Mouse (Mus musculus) adrenal gland, postnatal 10 days (tissue): Measurements from ENCODE around the gene Gm5767. TPM values are rescaled to one million over a fixed set of nuclear protein-coding genes. Genes with fewer than 3 reads are reported as not detected.

Experiments used
- DNase-seq: peaks from one replicate; pipeline ENCODE4 v3.0.0; 2021; ENCODE audit warnings: mixed read lengths
- long read RNA-seq, 2 experiments: library from polyadenylated mRNA; stranded (forward); transcript quantifications; one replicate each; pipeline ENCODE4 v2.0.0; 2021
- total RNA-seq, 2 experiments: library from RNA; stranded (reverse); gene quantifications; 2 replicates each; pipeline ENCODE4 v1.2.3; 2021

Gm5767 gene
- not detected for total RNA-seq
- long read RNA-seq, experiment 1 = 0 reads
- long read RNA-seq, experiment 2 = 0 reads

DNA sequence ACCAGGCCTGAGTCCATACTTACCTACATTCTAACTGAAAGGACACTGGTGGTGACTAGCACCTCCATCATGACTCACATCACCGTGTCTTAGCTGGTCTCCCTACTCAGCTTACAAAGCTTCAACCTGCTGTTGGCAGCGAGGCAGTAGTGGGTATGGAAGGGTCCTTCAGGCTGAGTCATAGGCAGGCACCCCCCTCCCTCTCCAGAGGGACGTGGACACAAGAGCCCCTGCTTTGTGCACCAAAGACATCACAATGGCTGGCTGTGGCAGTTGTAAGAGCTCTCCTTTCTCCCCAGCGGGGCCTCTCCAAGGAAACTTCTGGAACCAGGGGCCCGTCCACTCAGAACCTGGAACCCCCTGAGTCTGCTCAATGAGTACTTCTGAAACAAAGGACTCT lies at the start of gene Gm5767:
TSS of gene Gm5767 (plus strand) at position 301 of the 400 bp plus-strand sequence.
- no peak for DNase-seq

DNA sequence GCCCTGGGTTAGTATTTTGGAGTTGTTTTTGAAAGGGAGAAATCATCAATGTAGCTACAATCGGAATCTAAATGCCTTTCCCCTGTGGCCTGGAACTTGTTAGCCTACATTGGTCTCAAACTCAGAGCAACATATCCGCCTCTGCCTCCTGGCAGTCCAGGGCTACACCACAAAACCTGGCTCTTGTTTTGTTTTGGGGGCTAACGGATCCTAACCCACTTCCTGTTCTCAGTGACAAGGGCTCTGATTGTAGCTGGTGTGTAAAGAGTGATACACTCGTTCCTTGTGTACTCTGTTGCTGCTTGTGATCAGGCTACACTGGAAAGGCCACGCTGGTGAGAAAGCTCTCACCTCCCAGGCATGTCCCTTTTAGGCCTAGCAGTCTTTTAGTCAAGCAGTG lies 49.1 kb upstream of the Gm5767 start:
- DNase-seq = no peak

GRCm38 (mm10) chr16:8636867-8637216 lies 43.7 kb upstream of the Gm5767 start:
- no peak for DNase-seq

- peak; percentile 86 for DNase-seq
Observed at GRCm38 (mm10) chr16:8637217-8638051, 43.1 kb upstream of the Gm5767 start, which contains the start of the genes Pmm2 and Tmem186. Gene Pmm2, plus strand, starts transcription at chr16:8637674. Gene Tmem186, minus strand, starts transcription at chr16:8637712.

DNA sequence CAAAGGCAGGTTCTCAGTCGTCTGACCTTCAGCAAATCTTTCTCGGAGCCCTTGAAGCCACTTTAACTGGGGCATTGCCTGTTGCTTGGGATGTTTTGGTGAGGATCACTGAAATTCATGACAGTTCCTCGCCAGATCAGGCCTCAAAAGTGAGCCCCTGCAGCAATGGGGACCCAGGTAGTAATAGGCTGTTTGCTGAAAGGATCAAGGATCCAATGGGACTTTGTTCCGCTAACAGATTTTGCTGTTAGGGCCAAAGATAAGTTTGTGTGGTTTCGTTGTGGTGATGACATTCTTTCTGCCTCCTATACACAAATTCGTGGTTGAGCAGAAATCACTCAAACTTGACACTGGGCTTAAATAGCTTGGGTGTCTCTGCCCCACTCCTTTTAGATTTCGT lies 42.4 kb upstream of the Gm5767 start:
- DNase-seq = no peak

- DNase-seq = no peak
Observed at GRCm38 (mm10) chr16:8639466-8640191, 40.9 kb upstream of the Gm5767 start.

DNA sequence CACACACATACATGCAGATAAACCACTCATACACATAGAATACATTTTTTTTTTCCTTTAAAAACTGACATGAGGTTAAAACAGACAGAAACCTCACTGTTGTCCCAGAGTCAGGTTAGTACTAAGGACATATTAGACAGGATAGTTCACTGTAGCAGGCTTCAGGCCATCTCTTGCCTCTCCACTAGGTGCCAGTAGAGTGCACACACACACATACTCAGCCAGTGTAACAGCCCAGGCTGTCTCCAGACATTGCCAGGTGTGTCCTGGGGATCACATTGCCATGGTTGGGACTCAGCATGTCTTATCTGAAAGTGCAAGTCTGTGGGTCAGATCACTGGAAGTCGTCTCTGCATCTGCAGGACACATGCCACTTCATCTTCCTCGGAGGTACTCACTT lies 36.7 kb upstream of the Gm5767 start:
- peak; percentile 60 for DNase-seq

DNA sequence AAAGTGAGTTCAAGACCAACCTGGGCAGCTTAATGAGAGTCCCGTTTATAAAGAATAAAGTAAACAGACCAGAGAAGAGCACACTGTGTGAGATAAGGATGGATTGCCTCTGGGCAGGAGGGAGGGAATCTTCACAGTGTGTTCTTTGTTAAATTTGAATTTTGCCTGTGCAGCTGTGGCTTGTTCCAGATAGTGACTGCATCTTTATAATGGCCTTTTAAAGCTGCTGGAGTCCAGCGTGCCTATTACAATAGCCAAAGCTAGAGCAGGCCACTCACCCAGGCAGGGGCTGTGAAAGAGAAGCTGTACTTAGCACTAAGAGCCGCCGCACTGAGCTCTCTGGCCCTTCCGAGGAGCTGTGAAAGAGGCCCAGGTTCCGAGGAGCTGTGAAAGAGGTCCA lies 35.0 kb upstream of the Gm5767 start:
- DNase-seq = no peak

GRCm38 (mm10) chr16:8650007-8650406 lies 30.6 kb upstream of the Gm5767 start:
- DNase-seq = peak; percentile 59

DNA sequence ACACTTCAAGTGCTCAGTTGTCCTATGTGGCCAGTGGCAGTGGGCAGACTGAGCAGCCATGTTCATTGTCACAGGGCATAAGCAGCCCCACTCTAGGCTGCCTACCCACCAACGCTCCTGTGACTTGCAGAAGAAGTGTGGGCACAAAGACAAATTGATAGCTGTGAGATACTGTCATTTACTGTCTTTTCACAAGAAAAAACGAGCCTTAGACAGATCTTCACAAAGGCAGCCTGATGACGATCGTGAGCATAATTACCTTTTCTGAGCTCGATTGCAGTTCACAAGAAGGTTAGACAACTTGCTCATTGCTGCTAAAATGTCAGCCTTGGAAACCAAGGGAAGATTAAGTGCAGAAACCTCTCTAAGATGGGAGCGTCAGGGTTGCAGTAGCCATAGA lies 25.5 kb upstream of the Gm5767 start:
- DNase-seq = no peak

GRCm38 (mm10) chr16:8655599-8655998 lies 25.0 kb upstream of the Gm5767 start:
- no peak for DNase-seq

DNA sequence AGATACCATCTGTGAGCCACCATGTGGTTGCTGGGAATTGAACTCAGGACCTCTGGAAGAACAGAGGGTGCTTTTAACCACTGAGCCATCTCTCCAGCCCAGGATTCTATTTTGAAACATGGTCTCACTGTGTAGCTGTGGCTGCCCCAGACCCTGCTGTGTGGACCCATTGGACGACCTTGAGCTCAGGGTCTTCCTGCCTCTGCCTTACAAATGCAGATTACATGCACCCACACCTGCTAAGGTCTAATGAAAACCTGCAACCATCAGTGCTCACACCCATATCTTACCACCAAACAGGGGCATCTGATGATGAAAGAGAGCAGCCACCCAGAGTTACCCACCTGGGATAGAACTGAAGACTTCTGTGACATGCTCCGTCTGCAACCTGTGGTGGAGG lies 24.3 kb upstream of the Gm5767 start:
- DNase-seq = no peak

DNA sequence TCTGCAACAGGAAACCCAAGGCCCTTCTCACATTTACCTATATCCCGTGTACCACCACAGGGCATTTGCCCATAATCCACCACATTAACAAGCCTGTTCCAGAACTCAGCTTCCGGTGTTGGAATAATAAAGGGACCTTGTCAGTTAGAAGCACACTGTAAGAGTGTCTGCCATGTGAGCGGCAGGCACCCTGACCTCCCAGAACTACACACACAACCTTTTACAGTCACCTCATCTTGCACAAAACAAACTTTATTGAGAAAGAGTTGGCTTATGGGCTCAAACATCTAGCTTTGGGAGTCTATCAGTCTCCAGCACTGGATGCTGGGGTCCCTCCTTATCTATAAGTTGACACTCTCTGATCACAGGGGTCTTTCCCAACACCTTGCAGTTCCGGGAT lies 22.2 kb upstream of the Gm5767 start:
- no peak for DNase-seq

GRCm38 (mm10) chr16:8658764-8659163 lies 21.8 kb upstream of the Gm5767 start:
- DNase-seq = peak; percentile 78

- DNase-seq = no peak
Observed at GRCm38 (mm10) chr16:8663022-8663421, 17.5 kb upstream of the Gm5767 start.

GRCm38 (mm10) chr16:8663606-8664539 lies 16.7 kb upstream of the Gm5767 start:
- DNase-seq = no peak

DNA sequence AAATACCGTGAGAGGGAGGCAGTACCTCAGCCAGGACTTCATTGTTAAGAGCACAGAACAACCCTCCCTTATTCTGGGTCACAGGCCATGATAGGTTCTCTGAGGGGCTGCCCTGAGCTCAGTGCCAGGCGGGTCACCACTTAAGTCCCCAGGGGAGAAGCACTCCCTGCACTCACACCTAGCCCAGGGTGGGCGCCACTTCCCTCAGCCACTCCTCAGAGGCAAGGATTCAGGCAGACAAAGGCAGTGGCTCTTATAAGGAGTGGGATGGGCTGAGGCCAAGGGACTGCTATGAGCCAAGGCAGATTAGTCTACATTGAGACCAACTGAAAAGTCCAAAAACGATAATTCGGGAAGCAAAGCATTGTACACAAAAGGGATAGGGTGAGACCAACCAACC lies 15.2 kb upstream of the Gm5767 start:
- no peak for DNase-seq

- peak; percentile 53 for DNase-seq
Observed at GRCm38 (mm10) chr16:8666452-8666851, 14.1 kb upstream of the Gm5767 start.

GRCm38 (mm10) chr16:8667261-8667660 lies 13.3 kb upstream of the Gm5767 start:
- no peak for DNase-seq

DNA sequence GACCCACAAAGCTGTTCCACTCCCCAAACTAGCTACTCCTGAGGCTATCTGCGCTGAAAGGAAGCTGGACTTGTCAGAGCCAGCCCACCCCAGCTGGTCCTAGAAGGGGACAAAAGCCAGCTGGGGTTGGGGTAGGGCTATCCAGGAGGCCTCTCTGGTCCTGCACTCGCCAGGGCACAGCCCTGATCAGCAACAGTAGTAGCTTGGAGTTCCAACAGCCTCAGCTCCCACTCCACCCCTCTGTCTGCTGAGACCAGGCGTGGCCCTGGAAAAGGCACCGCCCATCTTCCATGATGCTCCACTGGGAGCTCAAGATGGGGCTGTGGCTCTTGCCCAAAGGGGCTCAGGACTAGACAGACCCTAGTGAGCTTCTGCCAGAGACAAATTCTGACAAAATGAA lies 12.8 kb upstream of the Gm5767 start:
- no peak for DNase-seq

GRCm38 (mm10) chr16:8668386-8668785 lies 12.2 kb upstream of the Gm5767 start:
- DNase-seq = no peak

DNA sequence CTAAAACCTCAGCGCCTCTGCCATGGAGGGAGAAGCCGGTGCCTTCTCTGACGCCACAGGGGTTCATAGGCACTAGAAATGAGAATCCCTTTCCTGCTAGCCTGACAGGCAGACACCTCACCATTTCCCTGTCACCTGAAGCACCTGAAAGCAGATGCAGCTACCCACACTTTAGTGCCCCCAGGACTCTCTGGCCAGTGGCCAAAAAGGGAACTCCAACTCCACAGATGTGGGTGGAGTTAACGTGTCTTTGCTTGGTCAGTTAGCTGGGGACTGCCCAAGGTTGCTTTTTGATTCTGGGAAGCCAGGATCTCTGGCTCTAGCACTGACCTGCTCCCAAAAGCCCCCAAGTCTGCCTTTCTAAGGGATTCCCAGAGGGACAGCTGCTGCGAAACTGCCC lies 11.1 kb upstream of the Gm5767 start:
- DNase-seq = no peak
